Mouse (Mus musculus): ENCODE data around the gene Ints6l. TPM values are rescaled to one million over a fixed set of nuclear protein-coding genes. Genes with fewer than 3 reads are reported as not detected.

Gene Ints6l
- polyA plus RNA-seq, 1 experiment from 2014 or later: 15.3 TPM

DNA sequence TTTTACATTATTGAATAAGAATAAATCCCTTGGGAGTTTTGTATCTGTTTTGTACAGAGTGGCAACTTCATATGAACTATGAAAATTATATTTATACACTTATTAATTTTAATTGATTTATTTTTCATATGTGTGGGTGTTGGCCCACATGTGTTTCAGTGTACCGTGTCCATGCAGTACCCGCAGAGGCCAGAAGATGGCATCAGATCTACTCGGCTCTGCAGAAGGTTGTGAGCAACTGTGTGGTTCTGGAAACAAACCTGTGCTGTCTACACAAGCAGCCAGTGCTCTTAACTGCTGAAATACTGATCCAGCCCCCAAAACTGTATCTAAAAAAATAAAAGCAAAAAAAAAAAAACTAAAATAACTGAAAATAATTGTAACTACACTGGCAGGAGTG is 76.6 kb downstream of the Ints6l start:
- H3K27ac ChIP-seq (replicated peaks): no peak overlapping the region
- H3K27me3 ChIP-seq (replicated peaks): no peaks in the 10 kb centered on the region
- H3K4me1 ChIP-seq: no peaks in the 10 kb centered on the region
- ATAC-seq (ENCODE audit: extremely low read depth, insufficient number of reproducible peaks, low FRiP score, low TSS enrichment): no peak
- H3K9ac ChIP-seq: no peak overlapping the region
- WGBS: 5% methylated on average over 3 of the region's 3 CpGs
- no peaks in the 10 kb centered on the region for H3K36me3 ChIP-seq
- H3K4me3 ChIP-seq: no peak overlapping the region
- H3K9me3 ChIP-seq: no peaks in the 10 kb centered on the region
- H3K4me2 ChIP-seq: no peak overlapping the region

DNA sequence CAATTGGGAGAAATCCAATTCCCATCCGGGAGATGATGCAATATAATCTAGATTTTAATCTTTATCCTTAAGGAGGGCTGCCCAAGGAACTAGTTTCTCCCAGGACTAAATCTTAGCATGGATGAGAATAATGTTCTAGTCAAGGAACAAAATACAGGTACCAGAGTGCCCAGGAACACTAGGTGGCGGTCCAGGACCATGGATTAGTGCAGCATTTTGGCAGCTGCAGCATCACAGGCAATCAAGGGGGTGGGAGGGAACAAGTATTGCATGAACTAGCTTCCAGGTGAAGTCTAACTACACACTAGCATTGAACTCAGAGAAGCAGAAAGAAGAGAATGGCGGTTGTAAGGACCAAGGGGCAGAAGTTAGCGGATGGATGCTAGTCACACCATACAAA is 82.5 kb downstream of the Ints6l start:
- WGBS: 53% methylated on average over 4 of the region's 4 CpGs
- no peak for ATAC-seq (ENCODE audit: extremely low read depth, insufficient number of reproducible peaks, low FRiP score, low TSS enrichment)
- Histone ChIP-seq H3K27me3 (replicated peaks) (no peaks in the 10 kb centered on the region), H3K4me3 (no peak overlapping the region), H3K9ac (no peak overlapping the region), H3K36me3 (no peaks in the 10 kb centered on the region), H3K9me3 (no peaks in the 10 kb centered on the region), H3K4me1 (no peaks in the 10 kb centered on the region), H3K4me2 (no peak overlapping the region), H3K27ac (replicated peaks) (no peak overlapping the region)

DNA sequence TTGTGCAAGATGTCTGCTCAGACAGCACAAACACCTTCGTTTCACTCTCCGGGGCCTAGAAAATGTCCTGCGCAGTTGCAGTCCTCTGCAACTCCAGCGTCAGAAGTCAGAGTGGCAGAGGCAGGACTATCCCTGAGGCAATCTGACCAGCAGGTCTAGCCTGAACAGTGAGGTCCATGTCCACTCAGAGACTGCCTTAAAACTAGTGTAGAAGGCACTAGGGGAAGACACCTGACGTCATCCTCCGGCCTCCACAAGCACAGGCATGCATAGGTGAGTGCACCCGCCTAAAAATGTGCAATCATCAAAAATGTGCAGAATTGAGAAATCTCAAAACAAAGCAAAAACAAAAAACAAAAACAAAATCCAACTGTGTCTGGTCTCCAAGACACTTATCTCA is 94.8 kb downstream of the Ints6l start, which contains the start of gene Gm648:
Gm648 (minus strand) TSS at position 101 of the 400 bp plus-strand sequence.
- Histone ChIP-seq H3K9me3 (no peaks in the 10 kb centered on the region), H3K4me2 (no peak within 1 kb of the TSS), H3K36me3 (no peaks in the 10 kb centered on the region), H3K9ac (no peak within 1 kb of the TSS), H3K27ac (replicated peaks) (no peak within 1 kb of the TSS), H3K4me3 (no peak within 1 kb of the TSS), H3K27me3 (replicated peaks) (no peaks in the 10 kb centered on the region), H3K4me1 (no peaks in the 10 kb centered on the region)
- WGBS: 82% methylated on average over 7 of the region's 7 CpGs
- ATAC-seq (ENCODE audit: extremely low read depth, insufficient number of reproducible peaks, low FRiP score, low TSS enrichment): no peak

DNA sequence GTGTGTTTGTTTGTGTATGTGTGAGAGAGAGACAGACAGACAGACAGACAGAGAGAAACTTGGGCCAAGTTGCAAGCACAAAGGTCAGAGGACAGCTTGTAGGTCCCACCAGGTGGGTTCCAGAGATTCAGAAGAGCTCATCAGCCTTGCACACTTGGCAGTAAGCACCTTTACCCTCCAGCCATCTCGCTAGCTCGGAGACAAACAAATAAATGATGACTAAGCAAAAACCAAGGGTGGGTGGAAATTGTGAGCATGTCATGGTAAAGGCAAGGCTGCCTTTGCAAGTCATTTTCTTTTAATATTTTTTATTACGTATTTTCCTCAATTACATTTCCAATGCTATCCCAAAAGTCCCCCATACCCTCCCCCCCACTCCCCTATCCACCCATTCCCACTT is 98.9 kb downstream of the Ints6l start:
- Histone ChIP-seq H3K9ac (no peak overlapping the region), H3K36me3 (no peaks in the 10 kb centered on the region), H3K27me3 (replicated peaks) (no peaks in the 10 kb centered on the region), H3K4me3 (no peak overlapping the region), H3K4me1 (no peaks in the 10 kb centered on the region), H3K27ac (replicated peaks) (no peak overlapping the region), H3K4me2 (no peak overlapping the region), H3K9me3 (no peaks in the 10 kb centered on the region)
- 74% methylated on average over 3 of the region's 3 CpGs for WGBS
- ATAC-seq (ENCODE audit: extremely low read depth, insufficient number of reproducible peaks, low FRiP score, low TSS enrichment): no peak

Other genes with a start within 250 kb of the Ints6l start
- not detected in 2 replicates for gene Gm773, start 242.0 kb upstream of the Ints6l start, polyA plus RNA-seq (2015; fragmentation: Nextera tagmentation; extraction: Ambion mirVana)
- gene Zfp449, start 108.5 kb upstream of the Ints6l start, polyA plus RNA-seq (2015; fragmentation: Nextera tagmentation; extraction: Ambion mirVana): 6.4 and 6.9 TPM in 2 replicates
- gene Smim10l2a, start 80.3 kb upstream of the Ints6l start, polyA plus RNA-seq (2015; fragmentation: Nextera tagmentation; extraction: Ambion mirVana): 2.8 and 3.2 TPM in 2 replicates
- 0.70 and 0.79 TPM in 2 replicates for gene Gm2174, start 6.9 kb upstream of the Ints6l start, polyA plus RNA-seq (2015; fragmentation: Nextera tagmentation; extraction: Ambion mirVana)
- gene Gm10477, start 69.9 kb downstream of the Ints6l start, polyA plus RNA-seq (2015; fragmentation: Nextera tagmentation; extraction: Ambion mirVana): not detected in 2 replicates
- gene Gm648, start 94.7 kb downstream of the Ints6l start, polyA plus RNA-seq (2015; fragmentation: Nextera tagmentation; extraction: Ambion mirVana): not detected in 2 replicates
- gene Mmgt1, start 143.2 kb downstream of the Ints6l start, polyA plus RNA-seq (2015; fragmentation: Nextera tagmentation; extraction: Ambion mirVana): 20.9 and 23.4 TPM in 2 replicates
- gene Slc9a6, start 154.9 kb downstream of the Ints6l start, polyA plus RNA-seq (2015; fragmentation: Nextera tagmentation; extraction: Ambion mirVana): 5.9 and 6.9 TPM in 2 replicates